Mouse (Mus musculus): ENCODE data around the gene D1Ertd622e. TPM values are rescaled to one million over a fixed set of nuclear protein-coding genes. Genes with fewer than 3 reads are reported as not detected.

The D1Ertd622e gene
- 6.1 TPM for polyA plus RNA-seq (2012; fragmentation: generic; extraction: Trizol)

DNA sequence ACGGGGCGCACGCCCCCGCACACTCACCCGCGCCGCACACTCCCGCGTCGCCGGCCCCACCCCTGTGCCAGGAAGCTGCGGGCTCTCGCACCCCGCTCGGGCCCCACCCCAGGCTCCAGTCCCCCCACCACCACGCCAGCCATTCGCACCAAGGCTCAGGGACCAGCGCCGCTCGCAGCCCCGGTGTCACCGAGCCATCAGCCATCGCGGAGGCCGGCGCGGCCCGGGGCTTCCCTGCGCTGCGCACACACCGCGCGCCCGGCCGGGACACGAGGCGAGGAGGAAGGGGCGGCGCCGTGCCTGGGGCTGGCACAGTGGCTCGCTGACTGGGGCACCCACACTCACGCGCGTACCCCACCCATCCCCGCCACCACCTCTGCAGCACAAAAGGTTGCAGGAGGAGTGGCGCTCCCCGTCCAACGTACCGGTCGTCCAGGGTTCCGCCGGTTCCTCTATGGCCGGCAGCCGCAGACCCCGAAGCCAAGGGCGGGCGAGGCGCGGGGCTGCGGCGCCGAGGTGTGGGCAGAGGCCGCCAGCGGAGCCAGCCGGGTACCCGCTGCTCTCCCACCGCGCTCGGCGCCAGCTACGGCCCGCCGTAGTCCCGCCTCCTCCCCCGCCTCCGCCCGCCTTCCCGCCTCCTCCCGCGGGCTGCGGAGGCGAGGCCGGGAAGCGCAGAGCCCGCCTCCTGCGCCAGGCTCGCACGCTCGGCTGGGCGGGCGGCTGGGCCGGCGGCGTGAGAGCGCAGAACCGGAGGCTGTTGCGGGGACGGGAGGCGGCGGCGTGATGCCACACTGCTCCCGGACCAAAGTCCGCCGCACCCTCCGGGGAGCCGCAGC, at the start of gene D1Ertd622e:
D1Ertd622e (minus strand) TSS at position 669 of the 836 bp plus-strand sequence.
- peak within 1 kb of the TSS; percentile 93 for H3K4me2 ChIP-seq (ENCODE audit: low read depth)
- H3ac ChIP-seq (ENCODE audit: control insufficient read depth, insufficient read length): peak within 1 kb of the TSS; percentile 89
- no peaks in the 10 kb centered on the region for H3K27me3 ChIP-seq (ENCODE audit: control insufficient read depth, insufficient read depth, insufficient read length)
- peaks cover 35% of the 10 kb centered on the region for H3K79me2 ChIP-seq (ENCODE audit: control insufficient read depth, insufficient read depth)
- H3K36me3 ChIP-seq (ENCODE audit: control insufficient read depth, insufficient read depth): no peaks in the 10 kb centered on the region
- no peak for TF ChIP-seq REST (IDR thresholded peaks at IDR 0.05; ENCODE audit: insufficient read depth, insufficient read length)
- TF ChIP-seq MAX (IDR thresholded peaks at IDR 0.05; ENCODE audit: low read depth): no peak
- no peak for TF ChIP-seq SRF (IDR thresholded peaks at IDR 0.05; ENCODE audit: control insufficient read depth, insufficient read length, low read depth)
- no peak for TF ChIP-seq E2F4 (IDR thresholded peaks at IDR 0.05; ENCODE audit: insufficient read depth)
- no peak for TF ChIP-seq TCF3 (IDR thresholded peaks at IDR 0.05; ENCODE audit: insufficient read length, low read depth)
- peak in 2 of 3 experiments; percentile 19 to 26 for TF ChIP-seq MYOG (IDR thresholded peaks at IDR 0.05; ENCODE audit: control insufficient read depth in 1 of 3, insufficient read depth in 1 of 3, insufficient read length in 2 of 3, low read depth in 2 of 3)
- TF ChIP-seq POLR2A (IDR thresholded peaks at IDR 0.05; ENCODE audit: insufficient read length, low read depth): peak; percentile 70
- TF ChIP-seq MYOD1 (IDR thresholded peaks at IDR 0.05; ENCODE audit: control insufficient read depth in 1 of 3, insufficient read length in 2 of 3, low read depth in 2 of 3): peak in 1 of 3 experiments; percentile 25
- peak within 1 kb of the TSS; percentile 31 for H3K4me3 ChIP-seq

DNA sequence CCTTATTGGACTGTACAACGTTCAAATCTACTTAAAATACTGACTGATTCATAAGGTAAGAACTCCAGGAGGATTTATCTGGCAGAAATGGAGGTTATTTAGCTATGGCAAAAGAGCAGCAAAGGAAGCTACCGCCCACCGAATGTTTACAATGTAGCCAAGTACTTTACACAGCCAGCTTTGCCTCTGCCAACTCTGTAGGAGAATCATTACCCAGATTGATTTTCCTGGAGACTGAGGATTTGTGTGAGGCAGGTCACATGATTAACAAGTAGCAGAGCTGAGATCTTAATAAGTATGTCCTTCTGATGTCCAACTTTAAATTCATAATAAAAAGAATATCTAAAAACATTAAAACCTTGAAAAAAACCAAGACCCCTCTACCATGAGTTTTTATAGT, 48.6 kb upstream of the D1Ertd622e start:
- Histone ChIP-seq H3ac (ENCODE audit: control insufficient read depth, insufficient read length) (no peak overlapping the region), H3K36me3 (ENCODE audit: control insufficient read depth, insufficient read depth) (peaks cover 31% of the 10 kb centered on the region)

DNA sequence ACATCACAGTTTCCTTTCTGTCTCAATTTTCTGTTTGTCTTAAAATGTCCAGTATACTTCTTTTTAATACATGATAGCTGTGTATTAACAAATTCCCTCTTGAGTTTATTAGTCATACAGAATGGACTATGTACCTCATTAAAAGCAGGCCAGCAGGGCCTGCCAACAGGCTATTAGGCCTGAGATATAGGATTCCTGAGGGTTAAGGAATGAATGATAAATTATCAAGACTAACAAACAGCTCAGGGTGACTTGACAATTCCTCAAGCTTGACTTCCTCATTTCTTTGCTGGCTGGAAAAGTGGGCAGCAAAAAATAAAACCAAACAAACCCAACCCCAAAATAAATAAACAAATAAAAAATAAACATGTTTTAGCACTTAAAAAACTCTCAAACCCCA, 43.5 kb upstream of the D1Ertd622e start:
- Histone ChIP-seq H3K4me3 (no peak overlapping the region), H3K4me2 (ENCODE audit: low read depth) (no peak overlapping the region), H3K27me3 (ENCODE audit: control insufficient read depth, insufficient read depth, insufficient read length) (no peaks in the 10 kb centered on the region), H3K36me3 (ENCODE audit: control insufficient read depth, insufficient read depth) (peaks cover 12% of the 10 kb centered on the region), H3ac (ENCODE audit: control insufficient read depth, insufficient read length) (no peak overlapping the region), H3K79me2 (ENCODE audit: control insufficient read depth, insufficient read depth) (no peaks in the 10 kb centered on the region)
- no peak for TF ChIP-seq MYOD1 (IDR thresholded peaks at IDR 0.05; ENCODE audit: control insufficient read depth in 1 of 3, insufficient read length in 2 of 3, low read depth in 2 of 3)
- no peak for TF ChIP-seq SRF (IDR thresholded peaks at IDR 0.05; ENCODE audit: control insufficient read depth, insufficient read length, low read depth)
- TF ChIP-seq REST (IDR thresholded peaks at IDR 0.05; ENCODE audit: insufficient read depth, insufficient read length): no peak
- TF ChIP-seq USF1 (IDR thresholded peaks at IDR 0.05; ENCODE audit: low read depth): no peak
- no peak for TF ChIP-seq CEBPB (IDR thresholded peaks at IDR 0.05; ENCODE audit: insufficient read depth, poor library complexity, severe bottlenecking)

More for the DNA sequence above, 48.6 kb upstream of the D1Ertd622e start:
- H3K79me2 ChIP-seq (ENCODE audit: control insufficient read depth, insufficient read depth): no peaks in the 10 kb centered on the region
- no peak for TF ChIP-seq MYOD1 (IDR thresholded peaks at IDR 0.05; ENCODE audit: control insufficient read depth in 1 of 3, insufficient read length in 2 of 3, low read depth in 2 of 3)
- TF ChIP-seq TCF12 (IDR thresholded peaks at IDR 0.05; ENCODE audit: insufficient read depth, poor library complexity, severe bottlenecking): no peak
- H3K27me3 ChIP-seq (ENCODE audit: control insufficient read depth, insufficient read depth, insufficient read length): no peaks in the 10 kb centered on the region
- no peak overlapping the region for H3K4me2 ChIP-seq (ENCODE audit: low read depth)
- no peak overlapping the region for H3K4me3 ChIP-seq

DNA sequence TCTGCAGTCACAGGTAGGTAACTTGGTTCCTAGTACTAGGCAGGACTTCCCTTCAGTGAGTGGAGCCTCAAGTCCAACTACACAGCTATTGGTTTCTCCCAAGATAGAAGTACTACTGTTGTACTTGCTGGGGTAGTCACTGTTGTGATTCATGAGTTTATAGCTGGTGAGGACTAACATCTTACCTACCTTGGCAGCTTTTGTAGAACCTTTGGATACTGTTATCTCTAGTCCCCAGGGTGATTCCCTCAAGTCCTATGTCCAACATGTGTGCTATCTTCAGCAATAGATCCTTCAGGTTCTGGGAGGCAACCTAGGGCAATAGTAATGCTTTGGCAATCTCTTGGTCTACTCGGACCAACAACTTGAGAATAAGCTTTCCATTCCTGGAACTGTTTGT, 42.8 kb upstream of the D1Ertd622e start:
- H3K4me2 ChIP-seq (ENCODE audit: low read depth): no peak overlapping the region
- H3K36me3 ChIP-seq (ENCODE audit: control insufficient read depth, insufficient read depth): peaks cover 12% of the 10 kb centered on the region
- H3K27me3 ChIP-seq (ENCODE audit: control insufficient read depth, insufficient read depth, insufficient read length): no peaks in the 10 kb centered on the region
- no peak for TF ChIP-seq TCF3 (IDR thresholded peaks at IDR 0.05; ENCODE audit: insufficient read length, low read depth)
- TF ChIP-seq POLR2A (IDR thresholded peaks at IDR 0.05; ENCODE audit: insufficient read length, low read depth): no peak
- TF ChIP-seq MAX (IDR thresholded peaks at IDR 0.05; ENCODE audit: low read depth): no peak
- H3K79me2 ChIP-seq (ENCODE audit: control insufficient read depth, insufficient read depth): no peaks in the 10 kb centered on the region
- H3K4me3 ChIP-seq: no peak overlapping the region
- H3ac ChIP-seq (ENCODE audit: control insufficient read depth, insufficient read length): no peak overlapping the region

DNA sequence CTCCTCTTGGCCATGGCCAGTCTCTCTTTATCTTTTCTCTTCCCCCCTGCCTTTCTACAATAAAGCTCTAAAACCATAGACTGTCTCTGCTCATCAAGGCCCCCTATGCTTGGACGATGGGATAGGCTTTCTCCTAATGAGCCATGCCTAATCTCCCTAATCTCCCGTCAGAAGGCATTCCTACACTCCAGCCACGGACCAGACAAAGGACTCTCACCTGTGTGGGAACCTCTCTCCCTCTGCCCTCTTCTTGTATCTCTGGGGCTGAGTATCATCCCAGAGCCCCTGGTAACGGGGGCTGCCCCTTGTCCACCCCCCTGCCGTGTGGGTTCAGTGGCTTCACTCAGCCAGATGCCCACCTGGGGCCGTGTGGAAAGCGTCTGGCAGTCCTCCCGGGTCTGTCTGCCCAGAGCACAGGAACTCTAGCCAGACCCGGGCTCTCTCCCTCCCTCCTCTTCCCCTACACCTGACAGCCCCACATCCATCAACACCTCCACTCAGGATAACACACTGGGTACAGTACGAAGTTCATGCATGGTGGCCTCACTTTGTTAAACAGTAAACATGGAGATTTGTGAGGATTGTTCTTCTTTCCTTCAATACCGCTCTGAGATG, 37.2 kb upstream of the D1Ertd622e start:
- Histone ChIP-seq H3K36me3 (ENCODE audit: control insufficient read depth, insufficient read depth) (no peaks in the 10 kb centered on the region), H3K4me3 (no peak overlapping the region), H3ac (ENCODE audit: control insufficient read depth, insufficient read length) (no peak overlapping the region), H3K4me2 (ENCODE audit: low read depth) (no peak overlapping the region), H3K79me2 (ENCODE audit: control insufficient read depth, insufficient read depth) (no peaks in the 10 kb centered on the region), H3K27me3 (ENCODE audit: control insufficient read depth, insufficient read depth, insufficient read length) (no peaks in the 10 kb centered on the region)
- TF ChIP-seq SRF (IDR thresholded peaks at IDR 0.05; ENCODE audit: control insufficient read depth, insufficient read length, low read depth) (no peak), CEBPB (IDR thresholded peaks at IDR 0.05; ENCODE audit: insufficient read depth, poor library complexity, severe bottlenecking) (no peak), TCF3 (IDR thresholded peaks at IDR 0.05; ENCODE audit: insufficient read length, low read depth) (no peak), E2F4 (IDR thresholded peaks at IDR 0.05; ENCODE audit: insufficient read depth) (no peak), REST (IDR thresholded peaks at IDR 0.05; ENCODE audit: insufficient read depth, insufficient read length) (no peak), POLR2A (IDR thresholded peaks at IDR 0.05; ENCODE audit: insufficient read length, low read depth) (no peak)
